Mouse (Mus musculus): ENCODE results near the gene Atf7.

Gene Atf7

DNA sequence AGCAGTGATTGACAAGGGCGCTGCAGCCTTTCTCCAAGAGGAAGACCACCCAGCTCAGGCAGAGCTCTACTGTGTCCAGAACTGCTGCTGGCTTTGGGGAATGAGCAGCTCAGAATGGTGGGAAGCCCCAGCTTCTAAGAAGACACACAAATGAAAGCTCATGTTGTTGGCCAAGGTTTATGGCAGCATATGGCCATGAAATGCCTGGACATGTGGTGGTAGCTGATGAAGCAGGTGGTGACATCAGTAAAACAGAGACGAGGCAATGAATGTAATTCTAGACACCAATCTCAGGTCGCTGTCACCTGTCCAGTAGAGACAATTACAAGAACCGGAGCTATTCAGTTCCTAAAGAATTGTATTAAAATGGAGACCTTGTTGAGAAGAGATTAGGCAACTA, 80.5 kb downstream of the Atf7 start:
- 75% methylated on average over 4 of the region's 4 CpGs for WGBS

DNA sequence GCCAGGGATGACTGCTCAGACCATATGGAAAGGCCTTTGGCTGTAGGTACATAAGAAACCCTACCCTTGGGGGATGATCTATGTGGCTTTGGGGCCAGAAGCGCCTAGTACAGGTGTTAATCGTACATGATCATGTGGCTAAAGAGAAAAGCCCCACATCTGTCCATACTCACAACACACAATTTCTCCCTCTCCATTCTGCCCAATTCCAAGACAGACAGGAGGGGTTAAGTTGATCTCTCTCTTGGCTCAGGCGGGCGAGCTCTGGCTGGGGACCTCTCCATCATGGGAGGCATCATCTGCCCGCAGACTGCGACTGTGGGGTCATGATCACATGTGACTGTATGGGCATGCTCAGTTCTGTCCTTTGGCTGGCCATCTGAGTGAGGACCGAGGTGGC, 91.3 kb downstream of the Atf7 start:
- 90% methylated on average over 7 of the region's 7 CpGs for WGBS

DNA sequence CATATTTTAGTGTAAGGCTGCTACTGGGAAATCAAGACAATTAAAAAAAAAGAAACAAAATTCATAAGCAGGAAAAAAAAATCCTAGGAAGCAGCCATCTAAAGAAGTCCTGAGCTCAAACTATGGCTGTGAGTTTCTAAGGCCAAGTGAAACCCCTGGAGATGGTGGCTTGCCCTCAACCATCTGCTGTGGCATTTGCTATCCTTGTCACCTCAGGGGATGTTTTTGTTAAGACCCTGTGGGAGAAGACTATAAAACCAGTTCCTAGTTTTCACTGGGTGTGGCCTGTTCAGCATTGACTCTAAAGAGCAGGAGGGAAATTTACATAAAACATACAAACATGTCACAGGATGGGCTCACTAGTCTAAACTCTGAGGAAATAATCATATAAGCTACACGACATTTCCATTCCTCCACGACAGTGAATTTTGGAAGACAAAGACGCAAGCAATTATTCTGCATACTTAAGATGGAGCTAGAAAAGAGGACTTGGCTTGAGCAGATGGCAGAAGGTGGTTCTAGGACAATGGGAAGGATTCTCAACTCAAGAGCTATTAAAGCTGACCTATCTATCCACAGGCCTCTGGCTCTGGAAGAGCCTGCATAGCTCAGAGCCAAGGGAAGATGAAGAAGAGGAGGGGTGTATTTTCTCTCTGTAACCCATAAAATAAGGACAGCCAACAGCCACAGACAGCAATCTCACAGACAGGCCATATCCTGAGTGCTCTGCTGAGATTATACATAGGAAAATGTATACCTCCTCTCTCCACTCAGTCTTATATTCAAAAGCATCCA, 93.0 kb downstream of the Atf7 start:
- WGBS, result 56% methylated on average over 3 of the region's 3 CpGs

DNA sequence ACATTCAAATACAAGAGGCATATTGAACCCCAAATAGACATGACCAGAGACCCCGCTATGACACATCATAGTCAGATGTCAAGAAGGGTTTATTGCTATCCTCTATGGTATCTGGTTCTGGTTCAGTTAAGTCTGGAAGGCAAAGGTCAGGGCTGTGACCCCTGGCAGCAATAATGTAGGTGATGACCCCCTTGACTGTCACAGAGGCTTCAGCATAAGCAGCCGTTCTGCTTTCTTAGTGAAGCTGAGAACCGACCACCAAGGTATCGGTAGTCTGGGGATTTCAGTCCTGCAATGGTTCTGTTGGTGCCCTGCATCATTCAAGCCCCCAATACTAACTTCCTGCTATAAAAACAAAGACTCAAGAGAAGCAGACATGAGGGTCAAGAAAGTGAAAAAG, 93.7 kb downstream of the Atf7 start:
- 93% methylated on average over 4 of the region's 4 CpGs for whole genome bisulfite sequencing

DNA sequence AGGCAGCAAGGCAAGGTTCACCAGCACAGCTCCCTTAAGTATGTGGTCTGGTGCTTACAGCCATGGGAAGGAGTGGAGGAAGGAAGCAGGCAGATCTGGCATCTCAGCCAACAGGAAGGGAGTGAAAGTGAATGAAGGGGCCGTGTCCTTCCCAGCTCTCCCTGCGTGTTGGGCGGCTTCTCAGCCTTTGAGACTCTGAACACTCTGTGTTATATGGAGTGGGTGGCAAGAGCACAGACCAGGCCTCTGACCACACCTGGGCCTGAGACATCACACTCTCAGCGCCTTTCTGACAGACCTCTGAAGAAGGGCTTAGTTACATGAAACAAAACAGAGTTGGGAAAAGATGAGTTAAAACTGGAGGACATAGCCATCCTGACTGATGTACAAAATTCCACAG, 94.7 kb downstream of the Atf7 start:
- 78% methylated on average over 4 of the region's 4 CpGs for WGBS

DNA sequence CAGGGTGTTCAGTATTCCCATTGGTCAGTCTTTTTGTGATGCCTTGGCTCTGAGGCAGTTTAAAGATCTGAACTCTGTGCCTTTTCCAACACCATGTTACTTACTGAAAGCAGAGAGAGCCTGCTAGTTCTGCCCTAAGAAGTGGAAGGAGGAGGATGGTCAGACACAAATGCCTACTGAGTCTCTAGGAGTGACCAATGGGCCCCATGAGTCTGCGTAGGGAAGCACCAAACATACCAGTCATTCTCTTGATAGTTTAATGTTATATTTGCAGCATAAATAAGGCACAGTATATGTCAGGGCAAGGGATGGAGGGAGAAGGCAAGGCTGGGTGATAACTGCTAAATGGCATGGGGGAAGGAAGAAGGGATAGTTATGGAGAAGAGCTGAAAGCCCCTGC, 96.9 kb downstream of the Atf7 start:
- 100% methylated on average over 1 of the region's 1 CpGs for WGBS

DNA sequence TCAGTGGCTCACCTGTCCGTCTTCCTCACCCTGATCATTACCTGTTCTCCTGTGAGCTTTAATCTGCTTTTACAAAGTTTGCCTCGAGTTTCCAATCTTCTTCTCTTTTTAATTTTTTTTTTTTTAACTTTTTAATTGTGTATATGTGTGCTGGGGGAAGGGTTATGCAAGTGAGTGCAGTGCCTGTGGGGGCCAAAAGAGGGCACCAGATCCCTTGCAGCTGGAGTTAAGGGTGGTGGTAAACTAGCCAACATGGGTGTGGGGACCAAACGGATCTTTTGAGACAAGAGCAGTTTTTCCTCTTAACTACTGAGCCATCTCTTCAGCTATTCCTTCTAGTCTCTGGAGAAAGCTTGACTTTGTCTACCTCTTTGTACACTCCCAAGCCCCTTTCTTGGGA, 97.3 kb downstream of the Atf7 start:
- 68% methylated on average over 3 of the region's 3 CpGs for WGBS

DNA sequence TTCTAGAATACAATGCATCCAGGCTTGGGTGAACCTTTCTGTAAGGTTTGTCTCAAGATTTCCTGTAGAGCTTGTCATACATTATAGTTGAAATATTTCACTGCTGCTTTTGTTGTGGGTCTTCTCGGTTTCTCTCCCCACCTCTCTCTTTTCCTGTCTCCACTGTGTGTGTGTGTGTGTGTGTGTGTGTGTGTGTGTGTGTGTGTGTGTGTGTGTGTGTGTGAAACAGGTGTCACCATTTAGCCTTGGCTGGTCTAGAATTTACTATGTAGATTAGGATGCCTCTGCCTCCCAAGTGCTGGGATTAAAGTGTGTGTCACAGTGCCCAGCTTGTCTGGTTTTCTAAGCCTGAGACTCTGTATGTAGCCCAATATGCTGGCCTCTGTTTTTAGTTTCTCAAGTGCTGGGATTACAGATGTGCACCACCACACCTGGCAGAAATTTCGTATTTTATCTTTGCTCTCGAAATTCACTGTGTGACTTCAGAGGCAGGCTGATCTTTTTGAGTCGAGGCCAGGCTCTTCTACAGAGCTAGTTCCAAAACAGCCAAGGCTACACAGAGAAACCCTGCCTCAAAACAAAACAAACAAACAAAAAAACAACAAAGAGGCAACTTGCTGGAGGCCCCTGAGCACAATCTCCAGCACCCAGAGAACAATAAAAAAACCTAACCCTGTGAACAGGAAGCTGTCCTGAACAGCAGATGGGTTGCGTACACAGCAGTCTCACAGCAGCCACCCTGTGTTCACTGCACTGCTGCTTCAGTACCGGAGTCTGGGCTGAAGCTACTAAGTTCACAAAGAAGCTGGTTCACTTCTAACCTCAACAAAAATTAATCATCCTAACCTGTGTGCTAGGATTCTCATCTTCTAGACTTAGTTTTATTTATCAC, 98.9 kb downstream of the Atf7 start:
- WGBS, result 62% methylated on average over 6 of the region's 6 CpGs

DNA sequence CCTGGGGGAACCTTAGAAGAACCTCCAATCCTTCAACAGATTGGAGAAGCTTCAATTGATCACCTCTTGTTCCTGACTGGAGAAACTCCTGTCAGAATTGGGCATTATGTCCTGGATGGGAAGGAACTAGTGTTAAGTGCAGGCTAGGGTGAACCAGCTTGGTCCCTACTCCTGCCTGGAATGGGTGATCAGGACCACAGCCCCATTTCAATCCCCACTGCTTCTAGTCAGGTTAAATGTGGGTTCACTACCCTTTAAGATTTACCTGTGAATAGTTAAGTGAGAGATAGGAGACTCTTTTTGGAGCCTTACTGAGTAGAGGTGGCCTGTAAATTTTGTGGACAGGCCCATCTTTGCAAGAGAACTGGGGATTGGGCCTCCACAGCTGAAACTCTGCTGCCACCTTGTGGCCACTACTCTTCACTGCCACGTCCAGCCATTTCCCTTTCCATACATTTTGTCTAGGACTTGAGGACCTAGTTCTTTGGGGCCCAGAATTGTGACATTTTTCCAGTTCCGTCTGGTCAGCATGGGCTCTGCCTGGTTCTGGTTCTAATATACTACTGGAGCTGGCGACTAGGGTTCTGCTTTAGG, 100.3 kb downstream of the Atf7 start, which contains the start of gene Npff:
Gene Npff, minus strand, starts transcription at position 51 of the 594 bp plus-strand sequence.
- WGBS, result 5% methylated on average over 3 of the region's 3 CpGs

DNA sequence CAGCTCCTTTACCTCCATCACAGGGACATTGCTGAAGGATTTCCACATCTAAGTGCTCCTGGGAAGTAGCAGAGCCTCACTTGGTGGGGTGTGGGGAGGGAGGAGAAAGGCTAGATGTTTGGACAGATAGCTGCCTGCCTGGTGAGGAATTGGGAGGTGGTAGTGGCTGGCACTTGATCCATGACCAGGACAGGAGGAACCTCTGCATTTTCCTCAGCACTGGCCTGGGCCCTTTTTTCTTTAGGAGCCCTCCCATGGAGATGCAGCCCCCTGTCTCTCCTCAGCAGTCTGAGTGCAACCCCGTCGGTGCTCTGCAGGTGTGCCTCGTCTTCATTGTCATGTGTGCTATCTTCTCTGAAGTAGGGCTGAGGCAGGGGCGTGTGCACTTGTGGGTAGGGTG, 103.8 kb downstream of the Atf7 start:
- WGBS, result 87% methylated on average over 4 of the region's 4 CpGs

DNA sequence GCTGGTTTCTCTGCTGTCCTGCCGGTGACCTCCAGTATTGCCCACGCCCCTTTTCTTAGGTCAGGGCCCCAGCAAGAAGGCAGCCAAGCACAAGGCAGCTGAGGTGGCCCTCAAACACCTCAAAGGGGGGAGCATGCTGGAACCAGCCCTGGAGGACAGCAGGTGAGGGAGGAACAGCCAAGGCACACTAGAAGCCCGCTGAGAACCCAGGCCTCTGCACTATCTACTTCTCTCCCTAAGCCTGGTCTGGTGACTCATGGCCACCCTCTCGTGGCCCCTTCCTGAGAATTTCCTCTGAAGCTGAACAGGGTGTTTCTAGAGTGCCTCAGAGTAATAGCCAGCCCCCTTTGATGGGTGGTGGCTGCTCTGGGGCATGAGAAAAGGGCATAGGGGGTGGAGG, 104.8 kb downstream of the Atf7 start:
- 69% methylated on average over 4 of the region's 4 CpGs for WGBS

DNA sequence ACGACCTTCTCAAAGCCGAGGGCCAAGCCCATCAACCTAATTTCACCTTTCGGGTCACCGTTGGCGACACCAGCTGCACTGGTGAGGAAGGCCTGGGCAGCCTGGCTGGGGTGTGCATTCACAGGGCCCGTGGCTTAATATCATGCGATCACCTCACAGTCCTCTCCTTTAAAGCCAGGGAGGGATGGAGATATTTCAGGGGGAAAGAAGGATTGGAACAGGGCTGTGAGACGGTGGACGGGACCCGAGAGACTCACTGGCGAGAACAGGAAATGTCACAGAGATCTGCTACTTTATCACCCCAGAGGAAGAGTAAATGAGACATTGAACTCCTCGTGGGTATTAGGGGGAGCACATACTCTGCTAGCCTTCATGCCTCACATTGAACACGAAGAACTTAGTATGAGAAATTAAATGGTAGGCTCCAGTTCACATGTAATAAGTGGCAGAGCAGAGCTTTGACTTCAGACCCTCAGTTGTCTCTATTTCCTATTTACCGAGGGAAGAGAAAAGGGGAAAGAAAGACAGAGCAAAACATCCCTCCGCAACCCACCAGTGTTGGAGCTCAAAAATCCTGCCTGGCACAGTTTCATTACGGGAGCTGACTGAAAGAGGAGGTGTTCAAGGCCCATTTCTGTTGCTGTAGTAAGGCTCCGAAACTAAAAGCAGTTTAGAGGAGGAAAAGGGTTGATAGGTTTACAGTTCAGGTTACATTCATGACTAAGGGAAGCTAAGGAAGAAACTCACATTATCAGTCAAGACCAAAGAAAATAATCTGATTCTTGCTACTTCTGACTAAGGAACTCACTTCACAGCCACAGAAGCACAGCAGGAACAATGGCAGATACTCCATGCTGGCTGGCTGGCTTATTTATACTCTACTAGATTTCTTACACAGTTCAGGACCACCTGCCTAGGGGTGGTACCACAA, 105.8 kb downstream of the Atf7 start:
- 34% methylated on average over 17 of the region's 17 CpGs for WGBS

DNA sequence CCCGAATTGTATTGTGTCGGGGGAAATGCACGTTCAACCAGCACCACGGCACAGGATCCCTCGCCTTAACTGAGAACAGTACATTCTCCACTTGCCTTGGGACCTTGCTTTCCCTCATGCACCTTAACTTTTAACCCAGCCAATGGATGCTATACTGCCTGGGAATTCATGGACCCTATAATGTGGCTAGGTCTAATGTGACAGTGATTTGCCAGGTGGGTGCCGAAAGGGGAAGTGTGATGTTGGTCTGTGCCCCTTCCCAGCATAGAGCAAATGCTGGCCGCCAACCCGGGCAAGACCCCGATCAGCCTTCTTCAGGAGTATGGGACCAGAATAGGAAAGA, 106.4 kb downstream of the Atf7 start:
- WGBS, result 7% methylated on average over 9 of the region's 9 CpGs

DNA sequence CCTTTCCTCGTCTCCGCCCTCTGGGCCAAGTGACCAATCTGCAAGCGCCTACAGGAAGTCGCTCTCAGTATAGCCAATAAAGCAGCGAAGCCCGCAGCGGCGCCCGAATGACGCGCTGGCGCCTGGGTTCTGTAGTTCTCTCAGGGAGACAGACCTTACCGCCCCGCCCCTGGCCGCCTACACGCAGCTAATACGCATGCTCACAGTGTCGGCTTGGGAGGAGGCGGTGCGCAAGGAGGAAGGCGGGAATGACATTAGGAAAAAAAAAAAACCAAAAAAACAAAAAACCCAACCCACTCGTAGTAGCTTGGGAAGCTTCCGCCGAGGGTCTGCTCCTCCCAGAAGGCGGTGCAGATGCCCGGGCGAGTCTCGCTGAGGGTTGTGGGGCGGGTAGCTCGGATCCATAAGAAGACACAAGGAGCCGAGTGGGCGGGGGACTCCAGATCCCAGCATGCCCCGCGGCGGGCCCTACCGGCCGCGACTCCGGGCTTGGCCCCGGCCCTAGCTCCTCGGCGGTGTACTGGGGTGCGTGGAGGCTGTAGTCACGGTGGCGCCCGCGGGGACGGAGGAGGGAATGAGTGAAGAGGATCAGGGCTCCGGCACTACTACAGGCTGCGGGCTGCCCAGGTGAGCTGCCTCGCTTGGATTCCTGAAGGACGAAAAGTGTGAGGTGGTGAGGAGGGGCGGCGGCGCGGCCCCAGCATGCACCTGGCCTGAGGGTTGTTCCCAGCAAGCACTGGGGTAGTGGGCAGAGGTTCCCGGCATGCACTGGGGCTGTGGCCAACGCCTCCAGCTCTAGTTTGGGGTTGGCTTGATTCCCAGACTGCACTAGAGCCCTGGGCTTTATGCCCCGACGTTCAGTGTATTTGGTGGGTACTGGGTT, 107.0 kb downstream of the Atf7 start, which contains the start of gene Tarbp2:
Gene Tarbp2, plus strand, starts transcription at position 217 of the 883 bp plus-strand sequence.
- WGBS, result under 1% methylated on average over 60 of the region's 60 CpGs

DNA sequence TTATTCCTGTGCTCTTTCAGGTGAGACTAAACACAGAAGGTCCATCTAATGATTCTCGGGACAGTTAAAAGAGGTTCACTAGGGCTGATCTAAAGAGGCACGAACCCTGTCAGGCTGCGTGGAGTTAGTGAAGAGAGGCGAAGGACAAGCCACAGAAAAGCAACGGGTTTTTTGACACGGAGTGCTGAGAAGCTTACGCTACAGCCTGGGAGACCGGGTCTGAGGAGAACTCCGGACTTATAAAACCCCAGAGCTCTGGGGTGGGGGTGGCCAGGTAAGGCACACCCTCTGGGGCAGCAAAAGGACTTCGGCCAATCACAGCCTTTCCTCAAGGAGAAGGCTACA, 107.7 kb downstream of the Atf7 start:
- 1% methylated on average over 10 of the region's 10 CpGs for WGBS

DNA sequence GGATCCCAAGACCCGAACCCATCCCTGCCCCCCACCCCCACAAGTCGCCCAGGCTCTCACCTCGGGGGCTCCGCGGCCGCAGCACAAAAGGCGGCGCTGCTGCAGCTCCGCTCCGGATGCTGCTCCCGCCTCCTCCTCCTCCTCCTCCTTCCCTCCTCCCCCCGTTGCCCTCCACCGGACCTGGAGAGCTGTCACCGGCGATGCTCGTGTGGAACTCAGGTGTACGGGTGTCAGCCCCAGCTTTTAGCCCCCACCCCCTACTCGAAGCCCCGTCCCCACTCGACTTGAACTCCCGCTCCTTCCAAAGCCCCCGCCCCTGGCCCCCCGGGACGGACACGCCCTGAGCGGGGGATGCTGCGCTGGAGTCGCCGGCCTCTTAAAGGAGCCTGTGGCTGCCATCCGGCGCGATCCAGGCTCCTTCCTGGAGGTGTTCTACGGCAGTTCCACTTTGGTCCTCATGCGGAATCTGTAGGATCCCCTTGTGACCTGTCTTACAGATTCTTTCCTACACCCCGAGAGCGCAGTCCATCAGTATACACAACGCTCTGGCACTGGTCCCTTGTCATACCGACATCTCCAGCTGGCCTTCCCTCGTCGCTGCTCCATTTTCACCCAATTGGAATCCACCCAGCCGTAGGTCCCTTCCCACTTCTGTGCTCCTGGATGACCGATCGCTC, 108.4 kb downstream of the Atf7 start, which contains the start of gene Map3k12:
Gene Map3k12, minus strand, starts transcription at position 337 of the 677 bp plus-strand sequence.
- WGBS, result under 1% methylated on average over 43 of the region's 43 CpGs

DNA sequence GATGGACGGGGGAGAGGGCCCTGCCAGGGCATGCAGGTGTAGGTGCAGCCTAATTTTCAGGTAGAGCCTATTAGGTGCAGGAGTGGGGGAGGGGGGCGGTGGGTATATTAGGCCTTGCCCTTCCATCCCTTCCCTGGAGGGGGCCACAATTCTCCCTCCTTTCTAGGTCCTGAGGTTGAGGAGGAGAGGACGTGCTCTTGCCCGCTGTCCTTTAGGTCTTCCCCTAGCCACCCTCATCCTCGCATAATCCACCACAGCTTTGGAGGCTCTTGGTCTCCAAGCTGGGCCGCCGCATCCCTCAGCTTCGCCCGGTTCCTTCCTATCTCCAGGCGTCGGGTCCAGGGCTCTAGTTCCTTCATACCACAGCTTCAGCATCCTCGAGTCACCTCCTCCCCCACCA, 109.0 kb downstream of the Atf7 start:
- WGBS, result 2% methylated on average over 12 of the region's 12 CpGs

DNA sequence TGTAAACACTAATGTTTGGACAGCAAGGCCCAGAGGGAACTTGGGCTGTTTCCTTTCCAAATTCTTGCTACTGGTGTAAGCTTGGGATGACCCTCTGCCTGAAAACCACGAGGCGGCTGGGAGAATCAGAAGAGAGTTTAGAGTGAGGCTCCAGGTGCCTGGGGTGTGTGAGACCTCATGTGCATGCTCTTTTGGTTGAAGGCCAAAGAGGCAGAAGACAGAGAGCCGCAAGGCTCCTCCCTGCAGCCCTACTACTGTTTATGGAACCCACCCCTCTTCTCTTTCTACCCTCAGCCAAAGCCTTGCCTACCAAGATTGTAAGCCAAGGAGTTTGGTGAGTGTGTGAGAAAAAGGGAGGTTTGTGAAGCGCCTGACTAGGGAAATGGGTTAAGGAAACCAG, 109.5 kb downstream of the Atf7 start:
- 30% methylated on average over 4 of the region's 4 CpGs for WGBS

DNA sequence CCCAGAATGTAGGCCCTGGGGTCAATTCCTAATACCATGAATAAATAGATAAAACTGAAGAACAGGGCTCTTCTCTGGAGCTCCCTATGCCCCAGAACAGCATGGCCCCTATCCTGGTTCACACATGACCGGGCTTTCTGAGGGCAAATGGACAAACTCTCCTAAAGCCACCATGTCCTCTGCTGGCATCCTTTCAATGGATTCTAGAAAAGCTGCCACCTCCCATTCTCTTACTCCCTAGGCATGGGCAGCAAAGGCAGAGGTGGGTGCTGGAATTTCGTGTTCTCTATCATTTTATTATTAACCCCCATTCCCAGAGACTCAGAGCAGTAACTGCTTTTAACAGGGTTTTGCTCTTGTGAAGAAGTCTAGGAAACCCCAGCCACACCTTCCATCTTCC, 110.0 kb downstream of the Atf7 start:
- 72% methylated on average over 2 of the region's 2 CpGs for WGBS

DNA sequence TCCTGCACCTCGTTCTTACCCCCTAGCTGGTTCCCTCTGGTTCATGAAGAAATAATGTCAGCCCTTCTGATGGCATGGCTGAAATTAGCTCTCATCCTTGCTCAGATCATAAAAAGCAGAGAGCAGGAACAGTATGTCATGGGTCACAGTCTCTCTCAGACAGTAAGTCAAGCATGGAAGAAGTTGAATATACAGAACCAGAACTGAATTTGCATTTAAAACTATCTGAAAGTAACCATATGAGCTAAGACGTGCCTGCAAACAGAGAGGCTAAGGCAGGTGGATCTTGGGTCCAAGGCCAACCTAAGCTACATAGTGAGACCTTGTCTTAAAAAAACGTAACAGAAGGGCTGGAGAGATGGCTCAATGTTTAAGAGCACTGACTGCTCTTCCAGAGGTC, 112.3 kb downstream of the Atf7 start:
- WGBS, result 64% methylated on average over 3 of the region's 3 CpGs
